ENCODE assay signal across 10 mouse cellular contexts in genomic region chr4:57202660-57203361, GRCm38 (mm10). TPM values are rescaled to one million over a fixed set of nuclear protein-coding genes. Genes with fewer than 3 reads are reported as not detected.
DNase-seq lines count a peak whose midpoint lies in the region; ATAC-seq lines count a peak whose summit lies in the region.
"Had no signal": no experiment of that assay in that cellular context is flagged by ENCODE, and none has a peak within 500 bp of the region (broad histone marks: within the 10 kb centered on the region; RNA-seq: fewer than 3 reads in every experiment).

No protein-coding gene starts in this region.

- no peaks in the 10 kb centered on the region for H3K27me3 ChIP-seq in kidney, embryonic 15.5 days
- H3K27me3 ChIP-seq: midbrain, embryonic 12.5 days had no signal

- H3K27ac ChIP-seq in kidney, embryonic 15.5 days: no peak overlapping the region
- H3K27ac ChIP-seq: midbrain, embryonic 12.5 days had no signal

- peaks cover 49% of the 10 kb centered on the region for H3K36me3 ChIP-seq in kidney, embryonic 15.5 days
- H3K36me3 ChIP-seq: midbrain, embryonic 12.5 days had no signal

- H3K9me3 ChIP-seq in kidney, embryonic 15.5 days (replicated peaks): no peaks in the 10 kb centered on the region

- DNase-seq in ES-CJ7 (ENCODE audit: low read depth, low spot score): peak; percentile 14
- DNase-seq in Muller cell, postnatal 12 days (ENCODE audit: inconsistent ontology term): peak; percentile 57
- DNase-seq in fibroblast of lung, adult 2 months (ENCODE audit: low read depth): peak; percentile 48
- DNase-seq in lung, adult 18-20 months: peak; percentile 79 to 89
- no peak for DNase-seq in spleen, adult 12 weeks (ENCODE audit: low spot score)
- DNase-seq in spleen, postnatal 36 days (ENCODE audit: low spot score in 2 of 2): no peak
- DNase-seq in layer of hippocampus, adult 18-20 months (ENCODE audit: low spot score in 2 of 2): no peak

- peaks cover 8% of the 10 kb centered on the region for H3K4me1 ChIP-seq in kidney, embryonic 15.5 days
- H3K4me1 ChIP-seq: midbrain, embryonic 12.5 days had no signal

- no peak for ATAC-seq in kidney, embryonic 15.5 days (replicated peaks; ENCODE audit: low FRiP score)
- ATAC-seq: hindbrain, embryonic 16.5 days had no signal

- no peak overlapping the region for H3K4me2 ChIP-seq in kidney, embryonic 15.5 days
- H3K4me2 ChIP-seq: midbrain, embryonic 12.5 days had no signal

- 31% methylated on average over 10 of the region's 10 CpGs for WGBS in kidney, embryonic 15.5 days

- H3K4me3 ChIP-seq in kidney, embryonic 15.5 days (replicated peaks): no peak overlapping the region
- H3K4me3 ChIP-seq: midbrain, embryonic 12.5 days had no signal

- no peak overlapping the region for H3K9ac ChIP-seq in kidney, embryonic 15.5 days
- H3K9ac ChIP-seq: midbrain, embryonic 12.5 days had no signal

RNA-seq across cellular contexts. Expression of gene Epb41l4b, which starts 59.6 kb away (rescaled TPM):
- total RNA-seq in layer of hippocampus, adult 18-20 months (2021): 10 to 100 TPM; 24.9 to 29.8 TPM
- polyA plus RNA-seq in kidney, embryonic 15.5 days (2015; fragmentation: Nextera tagmentation; extraction: Ambion mirVana): 2.2 and 2.9 TPM in 2 replicates

Comparison
In these comparisons a context has a peak if more than half of its experiments do, and no peak if none do; other contexts are left out.
1. DNase-seq: peak in ES-CJ7 (single experiment), Muller cell, postnatal 12 days (single experiment), fibroblast of lung, adult 2 months (single experiment) and lung, adult 18-20 months (2 of 2); none in spleen, adult 12 weeks (single experiment), spleen, postnatal 36 days (0 of 2) and layer of hippocampus, adult 18-20 months (0 of 2).